Mouse (Mus musculus) intestine, postnatal 0 days (tissue): Measurements from ENCODE around the gene Gpr68. TPM values are rescaled to one million over a fixed set of nuclear protein-coding genes. Genes with fewer than 3 reads are reported as not detected.

Experiments used
- ATAC-seq: fragments of 200-750 bp; cut with Nextera tagmentation; 2 replicates; pipeline ENCODE4 v1.8.0; 2017; ENCODE audit warnings: mild to moderate bottlenecking, moderate TSS enrichment, moderate library complexity
- H3K27ac ChIP-seq: fragments of 300-500 bp; sonication (generic); 2 replicates; pipeline ENCODE4 v1.5.1; 2014; ENCODE audit warnings: mild to moderate bottlenecking, low read depth, low read length, moderate library complexity
- H3K27me3 ChIP-seq: fragments of 300-500 bp; sonication (generic); replicated peaks from 2 replicates; pipeline ENCODE4 v1.6.1; 2014; ENCODE audit warnings: low read length, mixed read lengths; ENCODE audit not compliant: control insufficient read depth, insufficient read depth
- H3K36me3 ChIP-seq: fragments of 300-500 bp; sonication (generic); 2 replicates; pipeline ENCODE4 v1.6.1; 2014; ENCODE audit warnings: mild to moderate bottlenecking, moderate library complexity; ENCODE audit not compliant: control insufficient read depth, insufficient read depth
- H3K4me1 ChIP-seq: fragments of 300-500 bp; sonication (generic); replicated peaks from 2 replicates; pipeline ENCODE4 v1.6.1; 2014; ENCODE audit warnings: antibody characterized with exemption, low read length, mixed read lengths; ENCODE audit not compliant: control insufficient read depth, insufficient read depth
- H3K4me2 ChIP-seq: fragments of 300-500 bp; sonication (generic); replicated peaks from 2 replicates; pipeline ENCODE4 v1.6.1; 2014; ENCODE audit warnings: low read depth, mild to moderate bottlenecking, moderate library complexity
- H3K4me3 ChIP-seq: fragments of 300-500 bp; sonication (generic); 2 replicates; pipeline ENCODE4 v1.5.1; 2014; ENCODE audit warnings: low read depth, low read length
- H3K9ac ChIP-seq: fragments of 300-500 bp; sonication (generic); 2 replicates; pipeline ENCODE4 v1.6.1; 2014; ENCODE audit warnings: mild to moderate bottlenecking, low read depth, low read length
- H3K9me3 ChIP-seq: fragments of 300-500 bp; sonication (generic); 2 replicates; pipeline ENCODE4 v1.6.1; 2016; ENCODE audit warnings: mixed run types; ENCODE audit not compliant: control insufficient read depth
- CTCF ChIP-seq: sonication (generic); IDR thresholded peaks from 2 replicates; pipeline ENCODE4 v1.5.1; 2016; ENCODE audit warnings: low read depth, mild to moderate bottlenecking, control low read depth, antibody characterized with exemption, moderate library complexity
- WGBS: fragments of 180-500 bp; shearing (Covaris S2); extraction: QIAGEN DNeasy Blood & Tissue Kit; methylation state at CpG from one replicate; pipeline ENCODE4 v1.1.7; 2014; 5-methylcytosine and 5-hydroxymethylcytosine counted together
- polyA plus RNA-seq: library from polyadenylated mRNA; unstranded; fragments of >200 nt; fragmentation: Nextera tagmentation; extraction: Ambion mirVana; gene quantifications from 2 replicates; pipeline ENCODE4 v1.2.1, GENCODE M21; 2015

Gene Gpr68
- polyA plus RNA-seq, 1 experiment from 2014 or later = 0.31 TPM

DNA sequence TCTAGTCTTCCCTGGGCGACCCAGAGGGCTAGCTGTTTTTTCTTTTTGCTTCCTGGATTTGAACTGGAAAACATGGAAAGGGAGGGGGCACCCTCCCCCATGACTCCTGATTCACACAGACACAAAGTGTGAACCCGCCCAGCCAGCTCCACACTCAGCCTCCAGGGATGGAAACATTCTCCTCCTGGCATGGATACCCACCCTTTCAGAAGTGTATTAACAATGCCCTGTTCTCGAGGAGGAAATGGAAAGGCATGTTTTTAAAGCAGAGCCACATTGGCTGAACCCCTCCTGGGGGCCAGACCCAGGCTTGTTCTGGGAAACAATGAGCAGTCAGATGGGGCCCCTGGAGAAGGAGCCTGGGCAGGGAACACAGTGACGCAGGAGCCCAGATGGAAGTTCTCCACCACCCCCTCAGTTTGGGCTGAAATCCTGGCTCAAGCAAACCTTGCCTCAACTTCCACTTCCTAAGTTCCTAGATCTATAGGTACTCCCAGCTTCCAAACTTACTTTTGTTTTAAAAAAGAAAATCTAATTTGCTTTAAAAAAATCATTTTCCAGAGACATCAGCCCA, 39.9 kb downstream of the Gpr68 start:
- Histone ChIP-seq H3K4me1 (0 out of 2 replicates have a peak, but pooled peaks cover under 1% of the 10 kb centered on the region), H3K27ac (no peak overlapping the region), H3K4me3 (no peak overlapping the region), H3K9me3 (no peaks in the 10 kb centered on the region), H3K27me3 (no peaks in the 10 kb centered on the region), H3K4me2 (no peak overlapping the region), H3K9ac (no peak overlapping the region), H3K36me3 (no peaks in the 10 kb centered on the region)
- no peak for ATAC-seq
- WGBS = 62% methylated on average over 4 of the region's 4 CpGs
- no peak for TF ChIP-seq CTCF

- no peak for ATAC-seq
- WGBS = 88% methylated on average over 8 of the region's 8 CpGs
- no peaks in the 10 kb centered on the region for H3K27me3 ChIP-seq
Measured at GRCm38 (mm10) chr12:100867097-100867496, 40.9 kb downstream of the Gpr68 start.

DNA sequence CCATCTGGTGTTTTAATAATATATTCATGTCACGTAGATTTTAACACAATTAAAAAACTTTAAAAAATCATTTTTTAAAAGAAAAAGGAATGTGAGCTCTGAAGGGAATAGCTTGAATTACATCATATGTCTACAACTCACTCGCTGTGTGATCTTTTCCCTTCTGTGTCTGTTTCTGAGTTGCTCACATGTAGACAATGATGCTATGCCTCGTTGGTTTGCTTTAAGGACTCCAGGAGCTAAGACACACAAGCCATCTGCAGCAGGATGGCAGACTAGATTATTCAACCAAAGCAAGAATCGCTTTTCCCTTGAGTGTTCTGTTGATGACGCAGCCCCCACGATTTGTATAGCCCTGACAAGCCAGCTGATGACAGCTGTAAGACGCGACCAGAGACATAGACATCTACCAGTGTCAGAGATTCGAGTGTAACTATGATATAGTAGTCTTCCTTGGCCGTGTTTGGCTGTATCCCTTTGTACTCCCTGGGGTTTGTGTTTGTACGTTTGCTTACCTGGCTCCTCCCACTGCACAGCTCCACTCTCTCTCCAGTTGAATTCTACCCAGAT, 42.4 kb downstream of the Gpr68 start:
- H3K4me3 ChIP-seq = no peak overlapping the region
- no peaks in the 10 kb centered on the region for H3K9me3 ChIP-seq
- peaks cover 4% of the 10 kb centered on the region; the same call in 1 of the 2 replicates for H3K4me1 ChIP-seq
- H3K4me2 ChIP-seq = no peak overlapping the region
- 66% methylated on average over 11 of the region's 11 CpGs for WGBS
- no peaks in the 10 kb centered on the region for H3K27me3 ChIP-seq
- no peak overlapping the region for H3K9ac ChIP-seq
- H3K27ac ChIP-seq = no peak overlapping the region
- TF ChIP-seq CTCF = no peak
- no peaks in the 10 kb centered on the region for H3K36me3 ChIP-seq
- ATAC-seq = no peak

More at GRCm38 (mm10) chr12:100867097-100867496, 40.9 kb downstream of the Gpr68 start:
- Histone ChIP-seq H3K4me1 (peaks cover 4% of the 10 kb centered on the region; the same call in 1 of the 2 replicates), H3K9ac (no peak overlapping the region), H3K9me3 (no peaks in the 10 kb centered on the region), H3K27ac (no peak overlapping the region), H3K36me3 (no peaks in the 10 kb centered on the region), H3K4me3 (no peak overlapping the region), H3K4me2 (no peak overlapping the region)
- TF ChIP-seq CTCF = no peak

GRCm38 (mm10) chr12:100865072-100865471, 42.9 kb downstream of the Gpr68 start:
- Histone ChIP-seq H3K36me3 (no peaks in the 10 kb centered on the region), H3K9ac (no peak overlapping the region), H3K4me1 (peaks cover 4% of the 10 kb centered on the region; the same call in 1 of the 2 replicates), H3K4me3 (no peak overlapping the region), H3K4me2 (no peak overlapping the region), H3K27me3 (no peaks in the 10 kb centered on the region), H3K9me3 (no peaks in the 10 kb centered on the region), H3K27ac (no peak overlapping the region)
- no peak for TF ChIP-seq CTCF
- no peak for ATAC-seq

DNA sequence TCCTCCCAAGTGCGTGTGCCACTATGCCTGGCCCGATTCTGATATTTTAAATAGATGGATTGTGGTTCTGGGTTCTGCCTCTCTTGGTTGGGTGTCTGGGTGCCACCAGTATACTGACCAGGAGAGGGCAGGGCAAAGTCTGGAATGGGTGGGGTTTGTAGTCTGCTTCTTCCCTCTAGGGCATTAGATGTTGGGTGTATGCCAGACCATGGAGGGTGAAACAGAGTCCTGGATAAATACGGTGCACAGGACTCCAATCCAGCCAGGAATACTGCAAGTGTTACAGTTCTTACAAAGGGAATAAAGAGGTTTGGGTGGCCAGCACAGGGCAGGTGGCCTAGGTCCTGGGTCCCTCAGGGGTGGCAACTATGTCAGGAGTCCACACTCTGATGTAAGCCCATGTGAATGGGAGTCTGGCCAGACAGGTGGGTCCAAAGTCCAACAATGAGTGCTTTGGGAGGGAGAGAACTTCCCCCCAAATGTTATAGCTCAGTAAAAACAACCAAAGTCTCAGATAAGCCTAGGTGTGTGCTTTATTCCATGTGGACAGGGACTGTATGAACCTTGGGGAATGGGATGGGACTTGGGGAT, 45.0 kb downstream of the Gpr68 start:
- ATAC-seq = peak; percentile 78
- 75% methylated on average over 3 of the region's 3 CpGs for WGBS
- no peak overlapping the region for H3K4me3 ChIP-seq
- peak; percentile 19; the same call in 1 of the 2 replicates for TF ChIP-seq CTCF
- no peaks in the 10 kb centered on the region for H3K36me3 ChIP-seq
- H3K27ac ChIP-seq = no peak overlapping the region; the same call in 1 of the 2 replicates
- no peak overlapping the region for H3K9ac ChIP-seq
- peaks cover 4% of the 10 kb centered on the region; the same call in 1 of the 2 replicates for H3K4me1 ChIP-seq
- H3K27me3 ChIP-seq = no peaks in the 10 kb centered on the region
- H3K4me2 ChIP-seq = no peak overlapping the region
- H3K9me3 ChIP-seq = no peaks in the 10 kb centered on the region

DNA sequence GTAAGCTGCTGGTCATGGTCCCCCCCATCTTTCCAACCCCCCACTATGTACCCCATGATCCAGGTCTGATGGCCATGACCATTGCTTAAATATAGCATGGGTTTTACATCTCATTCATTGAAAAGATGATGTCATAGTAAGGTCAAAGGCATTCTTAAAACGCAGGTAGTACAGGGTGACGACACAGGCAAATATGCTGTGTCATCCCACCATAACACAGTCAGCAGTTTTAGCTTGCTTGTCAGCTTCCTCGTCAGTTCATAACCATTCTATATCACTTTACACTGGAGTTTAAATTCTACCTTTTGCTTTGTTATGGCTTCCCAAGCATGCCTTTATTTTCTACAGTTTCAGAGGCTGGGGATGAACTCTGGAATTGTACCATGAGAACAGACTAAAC, 45.7 kb downstream of the Gpr68 start:
- Histone ChIP-seq H3K4me2 (no peak overlapping the region), H3K9ac (no peak overlapping the region), H3K27me3 (no peaks in the 10 kb centered on the region), H3K27ac (no peak overlapping the region), H3K9me3 (no peaks in the 10 kb centered on the region), H3K4me3 (no peak overlapping the region), H3K4me1 (peaks cover 4% of the 10 kb centered on the region; the same call in 1 of the 2 replicates), H3K36me3 (no peaks in the 10 kb centered on the region)
- WGBS = 52% methylated on average over 3 of the region's 3 CpGs
- no peak for TF ChIP-seq CTCF
- peak; percentile 47; the same call in 1 of the 2 replicates for ATAC-seq
